Mouse (Mus musculus) neural tube, embryonic 10.5 days (tissue): ENCODE data around the gene Ddah2.

ENCODE experiments used
- DNase-seq: peaks from one replicate; pipeline ENCODE4 v3.0.0-alpha.2; 2017; ENCODE audit warnings: low spot score; ENCODE audit errors: extremely low spot score

The Ddah2 gene

DNA sequence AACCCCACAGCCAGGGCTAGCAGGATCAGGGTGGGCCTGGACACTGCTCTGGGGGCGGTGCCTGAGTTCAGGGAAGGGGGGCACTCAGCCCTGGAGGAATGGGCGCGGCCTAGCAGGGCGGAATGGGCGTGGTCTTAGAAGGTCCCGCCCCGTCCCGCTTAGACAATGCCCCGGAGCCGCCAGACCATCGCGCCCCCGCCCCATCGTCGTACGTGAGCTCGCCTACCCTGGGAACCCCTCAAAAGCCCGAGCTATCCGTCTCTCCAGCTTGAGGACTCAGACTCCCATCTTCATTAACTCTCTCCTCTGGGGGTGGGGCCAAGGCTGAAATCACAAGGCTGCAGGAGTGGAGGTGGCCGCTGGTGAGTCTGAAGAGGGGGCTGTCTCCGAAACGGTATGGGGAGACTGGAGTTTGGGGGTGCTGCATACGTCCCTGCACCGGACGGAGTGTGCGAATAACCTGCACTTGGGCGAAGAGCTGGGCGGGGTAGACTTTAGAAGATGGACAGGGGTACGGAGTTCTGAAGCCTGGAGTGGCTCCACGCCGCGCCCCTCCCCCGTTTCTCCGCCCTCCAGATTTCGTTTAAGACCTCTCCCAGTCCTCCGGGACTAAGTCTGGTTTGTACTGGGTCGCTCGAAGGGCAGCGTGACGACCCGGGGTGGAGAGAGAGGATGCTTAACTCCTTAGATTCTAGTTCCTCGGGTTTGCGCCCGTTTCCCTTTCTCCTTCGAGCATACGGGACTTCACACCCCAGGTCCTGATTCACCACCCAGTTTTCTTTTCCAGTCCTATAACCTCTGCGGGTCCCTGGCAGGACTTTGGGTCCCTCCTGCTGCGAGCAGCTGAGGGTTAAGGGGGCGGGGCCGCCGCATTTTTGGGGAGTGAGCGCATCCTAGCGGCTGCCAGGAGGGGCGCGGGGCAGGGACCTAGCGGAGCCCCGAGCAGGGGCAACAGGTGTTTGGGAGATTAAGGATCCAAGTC lies at the start of gene Ddah2:
Ddah2 (plus strand) TSS at position 125 of the 982 bp plus-strand sequence.
- peak; percentile 94 for DNase-seq

DNA sequence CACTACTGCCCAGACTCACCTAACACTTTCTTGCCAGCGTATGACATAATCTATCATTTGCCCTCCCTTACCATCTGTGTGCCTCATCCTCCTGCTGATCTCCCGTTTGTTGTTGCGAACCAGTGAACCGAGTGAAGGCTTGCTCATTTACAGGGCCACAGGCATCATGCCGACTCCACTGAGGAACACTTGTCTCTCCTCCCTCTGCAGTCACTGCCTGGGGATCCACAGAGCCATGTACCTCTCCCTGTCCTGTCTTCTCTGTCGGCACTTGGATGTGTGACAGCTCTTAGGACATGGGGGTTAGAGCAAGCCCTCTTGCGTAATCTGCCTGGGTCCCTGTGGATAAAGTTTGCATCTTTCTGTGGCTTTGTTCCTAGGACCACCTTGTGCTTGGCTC lies 49.2 kb upstream of the Ddah2 start:
- DNase-seq, result no peak

DNA sequence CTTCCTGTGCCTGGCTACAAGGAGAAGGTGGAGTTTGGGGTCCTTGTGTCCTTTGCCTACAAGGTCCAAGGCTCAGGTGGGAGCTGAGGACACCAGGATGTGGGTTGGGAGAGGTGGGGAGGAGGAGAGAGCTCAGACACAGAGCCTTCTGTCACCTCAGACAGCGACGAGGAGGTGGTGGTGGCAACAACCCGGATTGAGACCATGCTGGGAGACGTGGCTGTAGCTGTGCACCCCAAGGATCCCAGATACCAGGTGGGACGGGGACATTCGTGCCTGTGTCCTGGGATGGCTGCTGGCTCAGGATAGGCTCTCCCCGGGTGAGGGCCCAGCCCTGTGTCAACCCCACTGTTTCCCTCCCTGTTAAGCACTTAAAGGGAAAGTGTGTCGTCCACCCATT lies 47.4 kb upstream of the Ddah2 start:
- DNase-seq, result no peak

DNA sequence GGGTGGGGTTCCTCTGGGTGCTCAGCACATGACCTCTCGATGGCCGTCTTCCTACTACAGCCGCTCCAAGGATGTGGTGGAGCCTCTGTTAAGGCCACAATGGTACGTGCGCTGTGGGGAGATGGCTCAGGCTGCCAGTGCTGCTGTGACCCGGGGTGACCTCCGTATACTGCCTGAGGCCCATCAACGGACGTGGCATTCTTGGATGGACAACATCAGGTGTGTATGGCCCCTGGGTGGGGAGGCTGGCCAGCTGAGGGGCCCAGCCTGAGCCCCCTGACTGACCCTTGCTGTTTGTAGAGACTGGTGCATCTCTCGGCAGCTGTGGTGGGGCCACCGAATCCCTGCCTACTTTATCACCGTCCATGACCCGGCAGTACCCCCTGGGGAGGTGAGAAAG lies 46.4 kb upstream of the Ddah2 start:
- no peak for DNase-seq

DNA sequence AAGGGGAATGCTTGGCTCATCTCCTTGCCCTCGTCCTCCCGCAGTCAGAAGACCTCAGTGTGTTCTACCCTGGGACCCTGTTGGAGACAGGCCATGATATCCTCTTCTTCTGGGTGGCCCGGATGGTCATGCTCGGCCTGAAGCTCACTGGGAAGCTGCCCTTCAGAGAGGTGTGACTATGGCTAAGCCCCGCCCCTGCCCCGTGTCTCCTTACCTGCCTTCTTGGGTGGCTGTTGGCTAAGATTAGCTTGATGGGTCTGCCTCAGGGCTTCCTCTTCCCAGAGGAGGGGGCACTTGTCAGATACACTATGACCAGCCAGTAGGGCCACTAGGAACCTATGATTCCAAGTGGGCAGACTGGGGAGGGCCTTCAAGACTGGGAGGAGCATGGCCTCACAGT lies 45.6 kb upstream of the Ddah2 start:
- no peak for DNase-seq

DNA sequence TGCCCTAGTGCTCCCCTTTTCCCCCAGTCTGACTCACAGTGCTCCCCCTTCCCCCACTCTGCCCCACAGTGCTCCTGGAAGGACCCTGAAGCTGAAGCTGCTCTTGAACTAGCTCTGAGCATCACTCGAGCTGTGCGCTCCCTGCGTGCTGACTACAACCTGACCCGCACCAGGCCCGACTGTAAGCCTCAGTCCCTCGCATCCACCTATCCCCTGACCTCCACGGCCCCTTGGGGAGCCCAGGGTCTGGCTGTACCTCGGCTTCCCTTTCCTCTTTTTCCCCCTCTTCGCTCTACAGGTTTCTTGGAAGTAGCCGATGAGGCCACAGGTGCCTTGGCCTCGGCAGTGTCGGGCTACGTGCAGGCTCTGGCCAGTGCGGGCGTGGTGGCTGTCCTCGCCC lies 43.5 kb upstream of the Ddah2 start:
- DNase-seq, result no peak

DNA sequence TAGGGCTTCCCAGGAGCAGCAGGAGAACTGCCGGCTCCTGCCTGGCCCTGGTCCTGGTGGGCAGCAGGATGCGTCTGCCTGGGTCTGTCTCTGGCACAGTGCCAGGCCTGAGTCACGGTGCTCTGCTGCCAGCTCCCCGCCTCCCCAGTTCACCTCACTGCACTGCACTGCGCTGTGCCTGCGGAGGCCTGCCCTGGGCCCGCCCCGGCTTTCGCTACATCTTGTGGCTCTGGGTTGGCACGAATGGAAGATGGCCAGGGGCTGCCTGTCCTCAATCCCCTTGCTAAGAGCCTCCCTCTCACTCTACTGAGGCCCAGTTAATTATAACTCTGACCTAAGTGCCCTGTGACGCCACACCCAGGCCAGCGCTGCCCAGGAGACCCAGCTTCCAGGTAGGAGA lies 42.5 kb upstream of the Ddah2 start, which contains the start of gene Vwa7:
Vwa7 (plus strand) TSS at position 204 of the 400 bp plus-strand sequence.
- DNase-seq, result no peak

DNA sequence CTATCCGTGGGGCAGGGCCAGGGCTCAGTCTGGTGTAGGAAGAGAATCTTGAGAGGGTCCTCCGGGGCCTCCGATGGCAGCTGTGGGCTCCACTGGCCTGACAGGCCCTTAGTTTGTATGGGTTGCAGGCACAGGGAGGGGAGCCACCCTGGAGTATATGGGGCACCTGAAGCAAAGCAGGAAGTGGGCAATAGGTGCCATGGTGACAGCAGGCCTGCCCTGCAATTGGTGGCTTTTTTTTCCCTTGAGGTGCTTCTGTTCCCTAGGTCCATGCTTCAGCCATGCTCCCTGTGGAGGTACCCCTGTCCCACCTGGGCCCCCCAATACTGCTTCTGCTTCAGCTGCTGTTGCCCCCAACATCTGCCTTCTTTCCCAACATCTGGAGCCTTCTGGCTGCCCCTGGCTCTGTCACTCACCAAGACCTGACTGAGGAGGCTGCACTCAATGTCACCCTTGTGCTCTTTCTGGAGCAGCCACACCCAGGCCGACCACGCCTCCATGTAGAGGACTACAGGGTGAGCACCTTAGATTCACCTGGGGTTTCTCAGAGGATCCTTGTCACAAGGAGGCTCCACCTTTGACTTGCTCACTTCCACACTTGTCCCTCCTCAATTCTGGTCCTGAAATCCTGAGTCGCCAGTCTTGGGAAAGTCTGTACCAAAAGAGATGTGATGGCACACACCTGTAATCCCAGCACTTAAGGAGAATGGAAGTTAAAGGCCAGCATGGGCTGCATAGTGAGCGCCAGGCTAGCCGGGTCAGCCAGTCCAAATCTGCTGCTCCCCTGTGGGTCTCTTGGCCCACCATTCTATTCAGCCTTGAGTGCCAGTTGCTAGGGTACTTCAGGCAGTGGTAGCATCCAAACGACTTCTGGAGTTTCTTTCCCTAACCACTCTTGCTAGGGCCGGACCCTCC lies 41.8 kb upstream of the Ddah2 start:
- no peak for DNase-seq

DNA sequence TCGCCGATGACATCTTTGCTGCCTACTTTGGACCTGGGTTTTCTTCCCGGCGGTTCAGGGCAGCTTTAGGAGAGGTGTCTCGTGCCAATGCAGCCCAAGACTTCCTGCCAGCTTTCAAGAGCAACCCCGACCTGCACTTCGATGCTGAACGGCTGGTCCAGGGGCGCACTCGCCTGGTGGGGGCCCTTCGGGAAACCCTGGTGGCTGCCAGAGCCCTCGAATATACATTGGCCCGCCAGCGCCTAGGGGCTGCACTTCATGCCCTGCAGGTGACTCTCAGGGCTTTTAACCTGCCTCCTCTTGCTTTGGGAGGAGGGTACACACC lies 41.2 kb upstream of the Ddah2 start:
- no peak for DNase-seq

DNA sequence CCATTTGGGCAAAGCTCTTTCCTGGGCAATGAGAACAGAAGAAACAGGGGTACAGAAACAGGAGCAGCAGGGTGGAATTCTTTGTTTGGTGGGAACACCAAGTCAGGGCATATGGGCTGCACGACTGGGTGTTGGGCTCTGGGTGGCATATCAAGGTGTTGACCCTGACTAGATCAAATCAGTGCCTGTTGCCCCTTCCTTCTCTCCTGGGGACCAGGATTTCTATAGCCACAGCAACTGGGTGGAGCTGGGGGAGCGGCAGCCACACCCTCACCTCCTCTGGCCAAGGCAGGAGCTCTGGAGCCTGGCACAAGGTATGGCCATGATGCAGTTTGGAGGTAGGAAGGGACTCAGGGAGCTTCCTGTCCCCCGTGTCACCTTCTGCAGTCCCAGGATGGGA lies 40.7 kb upstream of the Ddah2 start:
- DNase-seq, result no peak

DNA sequence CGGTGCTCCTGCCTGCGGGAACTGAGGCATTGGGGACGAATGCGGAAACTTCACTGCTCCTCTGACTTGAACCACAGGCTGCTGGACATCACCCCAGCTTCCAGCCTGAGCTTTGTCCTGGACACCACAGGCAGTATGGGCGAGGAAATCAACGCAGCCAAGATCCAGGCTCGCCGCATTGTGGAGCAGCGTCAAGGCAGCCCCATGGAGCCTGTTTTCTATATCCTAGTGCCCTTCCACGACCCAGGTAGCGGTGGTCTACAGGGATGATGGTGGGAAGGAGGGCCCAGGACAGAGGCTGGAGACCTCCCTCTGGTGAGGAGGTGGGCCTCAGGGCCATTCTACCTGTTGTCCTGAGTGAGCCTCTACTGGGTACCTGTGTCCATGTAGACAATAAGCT lies 38.9 kb upstream of the Ddah2 start:
- DNase-seq, result no peak

DNA sequence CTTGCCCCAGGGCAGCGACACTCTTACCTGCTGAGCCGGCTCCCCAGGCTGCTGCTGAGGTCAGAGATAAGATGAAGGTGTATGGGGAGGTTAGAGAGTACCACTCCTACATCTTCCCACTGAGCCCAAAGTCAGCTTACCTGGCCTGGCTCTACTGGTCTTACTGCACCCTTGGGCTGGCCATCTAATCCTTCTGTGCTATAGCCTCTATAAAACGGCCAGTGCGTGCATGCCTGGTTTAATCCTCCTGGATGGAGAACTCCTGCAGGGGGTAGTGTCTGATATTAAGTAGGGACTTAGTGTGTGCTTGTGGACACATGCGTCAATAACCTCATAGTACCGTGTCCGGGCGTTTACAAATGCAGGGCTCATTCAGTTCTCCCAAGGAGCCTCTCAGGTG lies 38.3 kb upstream of the Ddah2 start:
- no peak for DNase-seq

DNA sequence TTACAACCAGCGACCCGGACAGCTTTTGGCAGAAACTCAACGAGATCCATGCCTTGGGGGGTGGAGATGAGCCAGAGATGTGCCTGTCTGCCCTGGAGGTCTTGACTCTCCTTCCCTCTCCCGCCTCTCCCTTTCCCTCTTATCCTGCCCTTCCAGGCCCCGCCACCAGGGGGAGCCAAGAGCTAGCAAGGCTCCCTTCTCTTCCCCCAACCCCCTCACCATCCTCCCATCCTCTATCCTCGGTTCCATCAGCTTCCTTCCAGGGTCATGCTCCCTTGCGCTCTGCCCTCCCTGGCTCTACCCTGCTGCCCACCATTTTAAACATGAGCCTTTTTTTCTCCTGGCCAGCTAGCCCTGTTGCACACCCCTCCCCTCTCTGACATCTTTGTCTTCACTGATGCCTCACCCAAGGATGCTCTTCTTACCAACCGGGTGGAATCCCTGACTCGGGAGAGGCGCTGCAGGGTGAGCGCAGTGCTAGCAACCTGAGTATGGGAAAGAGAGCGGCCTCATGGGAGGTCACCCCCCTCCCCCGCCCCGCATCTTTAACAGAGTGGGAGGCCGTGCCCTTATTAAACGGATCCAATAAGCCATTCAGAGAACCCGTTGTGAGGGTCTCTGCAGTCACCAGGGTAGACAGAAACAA lies 37.5 kb upstream of the Ddah2 start:
- peak; percentile 97 for DNase-seq

DNA sequence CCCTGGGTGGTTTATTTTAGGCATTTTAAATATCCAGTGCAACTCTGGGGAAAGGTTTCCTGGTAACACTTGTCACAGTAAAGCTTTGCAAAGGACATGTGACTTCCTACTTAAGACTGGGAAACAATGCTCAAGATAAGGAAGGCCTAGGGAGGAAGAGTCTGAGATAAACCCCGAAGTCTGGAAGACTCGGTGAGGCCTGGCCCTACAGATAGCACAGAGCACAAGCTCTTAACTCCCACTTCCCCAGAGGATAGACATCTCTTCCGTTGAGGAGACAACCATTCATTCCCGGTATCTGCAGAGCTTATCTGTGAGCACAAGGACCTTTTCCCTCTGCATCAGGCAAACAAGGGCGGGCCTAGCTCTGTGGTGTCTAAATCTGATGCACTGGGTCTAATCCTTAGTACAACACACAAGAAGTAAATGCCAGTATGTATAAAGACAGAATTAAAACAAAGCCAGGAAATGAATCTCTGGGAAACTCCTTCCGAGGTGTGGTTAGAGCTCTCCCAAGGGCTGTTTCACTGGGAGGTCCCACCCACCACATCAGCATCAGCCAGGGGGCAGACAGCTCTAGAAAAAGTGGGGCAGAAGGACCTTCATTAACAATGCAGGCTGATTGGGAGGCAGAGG lies 36.9 kb upstream of the Ddah2 start:
- no peak for DNase-seq

DNA sequence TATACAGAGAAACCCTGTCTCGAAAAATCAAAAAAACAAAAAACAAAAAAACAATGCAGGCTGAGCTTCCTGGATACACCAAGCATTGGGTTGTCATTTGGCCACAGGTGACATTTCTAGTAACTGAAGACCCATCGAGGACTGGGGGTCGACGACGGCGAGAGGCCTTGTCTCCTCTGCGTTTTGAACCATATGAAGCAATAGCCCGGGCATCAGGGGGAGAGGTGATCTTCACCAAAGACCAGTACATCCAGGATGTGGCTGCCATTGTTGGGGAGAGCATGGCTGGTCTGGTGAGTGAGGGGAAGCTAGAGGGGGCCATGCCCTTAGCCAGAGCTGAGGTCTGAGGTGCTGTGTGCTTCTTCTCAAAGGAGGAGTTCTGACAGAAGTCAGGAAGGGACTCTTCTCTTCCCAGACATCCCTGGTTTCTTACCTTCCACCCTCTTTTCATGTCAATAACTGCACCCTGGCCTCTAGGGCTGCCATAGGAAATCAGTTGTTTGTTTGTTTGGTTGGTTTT lies 36.2 kb upstream of the Ddah2 start:
- no peak for DNase-seq

DNA sequence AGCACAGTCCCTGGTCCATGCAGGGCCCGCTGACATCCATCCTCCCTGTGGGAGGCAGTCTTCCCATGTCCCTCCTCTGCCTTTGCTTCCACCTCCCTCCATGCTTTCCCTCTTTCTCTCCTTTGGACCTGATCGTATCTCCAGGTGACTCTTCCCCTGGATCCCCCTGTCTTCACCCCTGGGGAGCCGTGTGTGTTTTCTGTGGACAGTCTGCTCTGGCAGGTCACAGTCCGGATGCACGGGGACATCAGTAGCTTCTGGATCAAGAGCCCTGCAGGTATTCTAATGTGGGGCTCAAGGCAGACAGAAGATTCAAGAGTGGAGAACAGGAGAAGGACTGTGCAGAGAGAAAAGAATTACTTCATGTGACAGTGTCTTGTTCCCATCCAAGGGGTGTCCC lies 35.6 kb upstream of the Ddah2 start:
- DNase-seq, result no peak

DNA sequence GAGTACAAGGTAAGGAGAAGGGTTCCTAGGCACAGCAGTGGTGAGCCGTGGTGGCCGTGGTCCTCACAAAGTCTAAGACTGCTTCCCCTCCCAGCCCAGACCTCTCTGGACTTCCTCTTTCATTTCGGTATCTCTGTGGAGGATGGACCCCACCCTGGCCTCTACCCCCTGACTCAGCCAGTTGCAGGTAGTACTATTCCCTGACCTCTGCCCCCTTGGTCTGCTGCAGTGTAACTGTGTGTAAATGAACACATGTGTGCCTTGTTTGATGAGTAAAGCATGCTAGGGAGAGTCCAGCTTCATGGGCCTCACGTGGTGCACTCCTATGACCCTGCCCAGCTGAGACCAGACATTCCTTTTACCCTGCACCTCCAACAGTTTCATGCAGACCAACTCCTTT lies 35.1 kb upstream of the Ddah2 start:
- DNase-seq, result no peak

DNA sequence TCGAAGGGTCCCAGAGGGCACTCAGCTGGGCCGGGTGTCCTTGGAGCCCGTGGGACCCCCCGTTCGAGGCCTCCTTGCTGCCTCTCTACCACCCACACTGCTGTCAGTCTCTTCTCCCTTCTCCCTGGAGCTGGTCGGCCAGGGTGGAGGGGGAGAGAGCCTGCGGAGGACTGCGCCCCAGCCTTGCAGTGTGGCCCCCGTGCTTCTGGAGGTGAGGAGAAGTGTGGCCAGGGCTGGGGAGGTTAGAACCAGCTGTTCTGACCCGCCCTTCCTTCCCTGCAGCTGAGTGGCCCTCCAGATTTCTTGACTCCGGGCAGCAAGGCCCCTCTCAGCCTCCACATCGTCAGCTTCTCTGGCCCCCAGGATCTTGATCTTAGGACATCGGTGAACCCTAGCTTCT lies 34.6 kb upstream of the Ddah2 start:
- DNase-seq, result no peak

DNA sequence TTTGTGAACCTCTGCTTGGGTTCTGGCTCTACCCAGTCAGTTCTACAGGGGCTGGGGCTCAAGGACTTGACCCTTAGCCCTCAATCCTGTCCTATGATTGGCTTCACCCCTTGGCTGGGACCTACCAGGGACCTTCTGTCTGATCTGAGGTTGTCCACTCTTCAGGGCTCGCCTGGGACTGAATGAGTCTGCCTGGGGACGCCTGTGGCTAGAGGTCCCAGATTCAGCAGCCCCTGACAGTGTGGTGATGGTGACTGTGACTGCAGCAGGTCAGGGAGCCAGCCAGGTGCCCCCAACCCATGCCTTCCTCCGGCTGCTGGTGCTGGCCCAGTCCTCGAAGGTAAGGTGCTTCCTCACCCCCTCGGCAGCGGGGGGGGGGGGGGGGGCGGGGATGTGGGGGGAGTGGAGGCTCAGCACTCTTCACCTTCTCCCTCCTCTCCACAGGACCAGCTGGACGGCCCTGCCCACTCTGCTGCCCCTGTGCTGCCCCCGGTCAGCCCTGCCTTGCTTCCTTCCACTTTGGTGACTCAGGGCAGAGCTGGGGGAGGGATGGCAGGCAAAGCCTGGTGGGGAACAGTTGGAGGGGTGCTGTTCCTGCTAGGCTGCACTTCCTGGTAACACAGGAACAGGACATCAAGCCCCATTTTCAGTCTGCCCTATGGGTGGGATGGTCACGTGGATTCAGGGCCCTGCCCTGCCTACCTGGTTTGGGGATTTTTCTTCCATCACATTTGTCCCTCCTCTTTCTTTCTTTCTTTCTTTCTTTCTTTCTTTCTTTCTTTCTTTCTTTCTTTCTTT lies 33.9 kb upstream of the Ddah2 start:
- no peak for DNase-seq

DNA sequence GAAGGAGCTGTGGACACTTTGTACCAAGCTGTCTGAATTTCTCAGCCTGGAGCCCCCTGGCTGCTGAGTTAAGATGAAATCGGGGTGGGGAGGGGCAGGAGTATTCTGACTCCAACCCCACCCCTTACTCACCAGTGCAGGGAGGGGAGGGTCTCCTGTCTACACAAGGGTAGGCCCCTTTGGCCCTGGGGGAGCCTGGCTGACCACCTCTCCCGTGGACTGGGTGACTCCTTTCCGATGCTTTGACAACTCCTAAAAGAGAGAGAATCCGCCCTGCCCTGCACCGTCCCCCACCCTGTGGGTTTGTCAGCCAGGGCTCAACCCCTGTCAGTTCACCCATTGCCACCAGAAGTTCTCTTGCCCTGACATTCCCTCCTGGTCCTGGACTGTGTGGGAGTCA lies 32.6 kb upstream of the Ddah2 start:
- DNase-seq, result no peak
